Mouse (Mus musculus) MEL (cell line): ENCODE measurements around the gene Pip4k2a. TPM values are rescaled to one million over a fixed set of nuclear protein-coding genes. Genes with fewer than 3 reads are reported as not detected.

Experiments
- DNase-seq: peaks from one replicate; pipeline ENCODE4 v3.0.0; 2011; ENCODE audit warnings: low read depth, low spot score
- H3K27ac ChIP-seq: 2 replicates; pipeline ENCODE4 v1.5.1; 2012; ENCODE audit warnings: low read depth, mild to moderate bottlenecking, control low read depth, low read length, moderate library complexity; ENCODE audit not compliant: control insufficient read depth
- H3K27me3 ChIP-seq, 2 experiments: fragments of 150-350 bp in 1 of 2; sonication (generic) in 1 of 2; 2 replicates each; pipeline ENCODE4 v1.6.1; 2012; ENCODE audit warnings: low read length in 2 of 2, mild to moderate bottlenecking in 2 of 2, improper control_type of control experiment in 1 of 2, moderate library complexity in 1 of 2; ENCODE audit not compliant: insufficient read depth in 2 of 2, control insufficient read depth in 1 of 2
- H3K36me3 ChIP-seq, 2 experiments: 2 replicates each; pipeline ENCODE4 v1.6.1; 2012 to 2014; ENCODE audit warnings: low read length in 2 of 2, improper control_type of control experiment in 1 of 2, inconsistent platforms in 1 of 2, mild to moderate bottlenecking in 1 of 2; ENCODE audit not compliant: insufficient read depth in 2 of 2, control insufficient read depth in 1 of 2
- H3K4me1 ChIP-seq, 2 experiments: fragments of 150-350 bp in 1 of 2; sonication (generic) in 1 of 2; 2 replicates each; pipeline ENCODE4 v1.6.1; 2012; ENCODE audit warnings: low read length in 2 of 2, improper control_type of control experiment in 1 of 2, mild to moderate bottlenecking in 1 of 2; ENCODE audit not compliant: insufficient read depth in 2 of 2, control insufficient read depth in 1 of 2
- H3K4me3 ChIP-seq, 2 experiments: fragments of 150-350 bp in 1 of 2; sonication (generic) in 1 of 2; 2 replicates each; pipeline ENCODE4 v1.5.1; 2012; ENCODE audit warnings: low read depth in 2 of 2, low read length in 2 of 2, mild to moderate bottlenecking in 2 of 2, moderate library complexity in 2 of 2, control low read depth in 1 of 2, improper control_type of control experiment in 1 of 2; ENCODE audit not compliant: control insufficient read depth in 1 of 2, insufficient read depth in 1 of 2
- H3K79me2 ChIP-seq: 2 replicates; pipeline ENCODE4 v1.6.1; 2012; ENCODE audit warnings: mild to moderate bottlenecking, low read length, moderate library complexity; ENCODE audit not compliant: control insufficient read depth, poor library complexity, insufficient read depth
- H3K9ac ChIP-seq: 2 replicates; pipeline ENCODE4 v1.6.1; 2012; ENCODE audit warnings: low read depth, mild to moderate bottlenecking, control low read depth, low read length, moderate library complexity; ENCODE audit not compliant: control insufficient read depth, poor library complexity, severe bottlenecking
- H3K9me3 ChIP-seq: fragments of 150-350 bp; sonication (generic); replicated peaks from 2 replicates; pipeline ENCODE4 v1.6.1; 2012; ENCODE audit warnings: mild to moderate bottlenecking, low read length, improper control_type of control experiment, moderate library complexity; ENCODE audit not compliant: insufficient read depth
- BHLHE40 ChIP-seq: IDR thresholded peaks from 2 replicates; pipeline ENCODE4 v1.6.1; 2012; ENCODE audit warnings: low read depth, mild to moderate bottlenecking, inconsistent platforms, low read length, improper control_type of control experiment, borderline replicate concordance
- CHD1 ChIP-seq: IDR thresholded peaks from 2 replicates; pipeline ENCODE4 v1.6.1; 2012; ENCODE audit warnings: low read depth, mild to moderate bottlenecking, inconsistent platforms, low read length, improper control_type of control experiment
- CTCF ChIP-seq, 3 experiments: IDR thresholded peaks in 2 of 3; conservative IDR thresholded peaks in 1 of 3; 2 replicates each; pipeline ENCODE4 v1.5.1; 2011 to 2012; ENCODE audit warnings: low read length in 3 of 3, low read depth in 2 of 3, mild to moderate bottlenecking in 2 of 3, improper control_type of control experiment in 1 of 3, inconsistent platforms in 1 of 3, mixed read lengths in 1 of 3, moderate library complexity in 1 of 3; ENCODE audit not compliant: control insufficient read depth in 1 of 3, insufficient read depth in 1 of 3, poor library complexity in 1 of 3, severe bottlenecking in 1 of 3
- ELF1 ChIP-seq: IDR thresholded peaks from 2 replicates; pipeline ENCODE4 v1.6.1; 2014; ENCODE audit warnings: low read depth, mild to moderate bottlenecking, inconsistent platforms, low read length, improper control_type of control experiment, moderate library complexity
- EP300 ChIP-seq, 2 experiments: IDR thresholded peaks; 2 replicates each; pipeline ENCODE4 v1.6.1; 2011; ENCODE audit warnings: improper control_type of control experiment in 2 of 2, low read length in 2 of 2, low read depth in 1 of 2, mild to moderate bottlenecking in 1 of 2
- ETS1 ChIP-seq: IDR thresholded peaks from 2 replicates; pipeline ENCODE4 v1.6.1; 2012; ENCODE audit warnings: low read depth, mild to moderate bottlenecking, inconsistent platforms, low read length, improper control_type of control experiment, moderate library complexity
- GABPA ChIP-seq: IDR thresholded peaks from 2 replicates; pipeline ENCODE4 v1.6.1; 2012; ENCODE audit warnings: low read depth, mild to moderate bottlenecking, inconsistent platforms, low read length, improper control_type of control experiment, moderate library complexity
- HCFC1 ChIP-seq: IDR thresholded peaks from 2 replicates; pipeline ENCODE4 v1.6.1; 2012; ENCODE audit warnings: low read depth, mild to moderate bottlenecking, inconsistent platforms, low read length, improper control_type of control experiment, moderate library complexity
- KAT2A ChIP-seq: conservative IDR thresholded peaks from 2 replicates; pipeline ENCODE4 v1.6.1; 2012; ENCODE audit warnings: low read depth, low read length, improper control_type of control experiment, inconsistent platforms
- MAZ ChIP-seq: IDR thresholded peaks from 2 replicates; pipeline ENCODE4 v1.6.1; 2012; ENCODE audit warnings: low read depth, mild to moderate bottlenecking, inconsistent platforms, low read length, improper control_type of control experiment
- MEF2A ChIP-seq: IDR thresholded peaks from 2 replicates; pipeline ENCODE4 v1.6.1; 2014; ENCODE audit warnings: low read depth, mild to moderate bottlenecking, inconsistent platforms, low read length, improper control_type of control experiment; ENCODE audit not compliant: poor library complexity, insufficient replicate concordance, severe bottlenecking; ENCODE audit errors: extremely low read depth
- MYB ChIP-seq: IDR thresholded peaks from 2 replicates; pipeline ENCODE4 v1.6.1; 2011; ENCODE audit warnings: mild to moderate bottlenecking, low read depth, low read length, improper control_type of control experiment
- NELFE ChIP-seq: IDR thresholded peaks from 2 replicates; pipeline ENCODE4 v1.6.1; 2011; ENCODE audit warnings: low read depth, low read length, improper control_type of control experiment
- NRF1 ChIP-seq: IDR thresholded peaks from 2 replicates; pipeline ENCODE4 v1.6.1; 2014; ENCODE audit warnings: low read depth, mild to moderate bottlenecking, inconsistent platforms, low read length, improper control_type of control experiment, moderate library complexity; ENCODE audit not compliant: poor library complexity, insufficient read depth, severe bottlenecking
- POLR2AphosphoS2 ChIP-seq: IDR thresholded peaks from 2 replicates; pipeline ENCODE4 v1.6.1; 2011; ENCODE audit warnings: low read length, improper control_type of control experiment
- POLR2AphosphoS5 ChIP-seq: IDR thresholded peaks from 2 replicates; pipeline ENCODE4 v1.6.1; 2012; ENCODE audit warnings: low read depth, borderline replicate concordance, mild to moderate bottlenecking, inconsistent platforms, low read length, moderate library complexity, mixed read lengths
- RAD21 ChIP-seq: IDR thresholded peaks from 2 replicates; pipeline ENCODE4 v1.6.1; 2011; ENCODE audit warnings: mild to moderate bottlenecking, low read depth, low read length, improper control_type of control experiment
- RCOR1 ChIP-seq: IDR thresholded peaks from 2 replicates; pipeline ENCODE4 v1.6.1; 2012; ENCODE audit warnings: low read depth, mild to moderate bottlenecking, inconsistent platforms, low read length, improper control_type of control experiment
- SMC3 ChIP-seq: IDR thresholded peaks from 2 replicates; pipeline ENCODE4 v1.6.1; 2011; ENCODE audit warnings: low read depth, low read length, improper control_type of control experiment
- UBTF ChIP-seq: IDR thresholded peaks from 2 replicates; pipeline ENCODE4 v1.6.1; 2012; ENCODE audit warnings: low read depth, mild to moderate bottlenecking, inconsistent platforms, low read length, improper control_type of control experiment, moderate library complexity, borderline replicate concordance; ENCODE audit not compliant: insufficient read depth
- ZC3H11A ChIP-seq: IDR thresholded peaks from 2 replicates; pipeline ENCODE4 v1.6.1; 2012; ENCODE audit warnings: low read depth, mild to moderate bottlenecking, inconsistent platforms, low read length, improper control_type of control experiment
- ZKSCAN1 ChIP-seq: IDR thresholded peaks from 2 replicates; pipeline ENCODE4 v1.6.1; 2012; ENCODE audit warnings: low read depth, mild to moderate bottlenecking, inconsistent platforms, low read length, improper control_type of control experiment, moderate library complexity
- ZMIZ1 ChIP-seq: IDR thresholded peaks from 2 replicates; pipeline ENCODE4 v1.6.1; 2012; ENCODE audit warnings: low read depth, mild to moderate bottlenecking, inconsistent platforms, low read length, improper control_type of control experiment, moderate library complexity
- ZNF384 ChIP-seq: IDR thresholded peaks from 2 replicates; pipeline ENCODE4 v1.6.1; 2012; ENCODE audit warnings: low read depth, mild to moderate bottlenecking, inconsistent platforms, low read length, improper control_type of control experiment
- polyA plus RNA-seq, 2 experiments: library from polyadenylated mRNA; stranded (reverse) in 1 of 2; unstranded in 1 of 2; fragments of >175 nt in 1 of 2; fragments of >200 nt in 1 of 2; gene quantifications; 2 replicates each; pipeline versions ENCODE4 v1.2.1 to v1.2.4; 2012; ENCODE audit warnings: low replicate concordance in 2 of 2, low read depth in 1 of 2; ENCODE audit not compliant: insufficient read length in 2 of 2, insufficient read depth in 1 of 2, missing spikeins in 1 of 2
- total RNA-seq: library from RNA; depleted of rRNA; stranded (reverse); fragments of 300-350 nt; gene quantifications from 2 replicates; pipeline ENCODE4 v1.2.3, GENCODE M21; 2012

Gene Pip4k2a
- total and polyA plus RNA-seq, 3 experiments, result 7.9 to 48.5 TPM; not detected in 1

DNA sequence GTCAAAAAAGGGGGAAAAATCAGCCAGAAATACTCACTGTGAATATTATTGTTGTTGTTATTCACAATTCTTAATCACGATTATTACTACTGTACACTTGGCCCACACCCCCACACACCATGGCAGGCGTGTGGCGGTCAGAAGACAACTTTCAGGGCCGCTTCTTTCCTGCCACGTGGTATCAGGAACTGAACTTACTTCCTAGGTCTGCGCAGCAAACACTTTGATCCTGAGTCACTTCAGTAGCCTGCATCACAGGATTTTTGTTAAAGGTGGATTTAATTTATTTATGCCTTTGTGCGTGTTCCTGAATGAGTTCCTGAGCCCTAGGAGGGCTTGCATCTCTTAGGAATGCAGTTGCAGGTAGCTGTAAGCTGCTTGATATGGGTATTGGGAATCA, 49.2 kb downstream of the Pip4k2a start:
- Histone ChIP-seq H3K36me3 (peaks cover 0 to 55% of the 10 kb centered on the region in 2 experiments; a peak in 2 of 4 replicates), H3K9ac (no peak overlapping the region), H3K9me3 (no peaks in the 10 kb centered on the region), H3K79me2 (peaks cover 26% of the 10 kb centered on the region), H3K4me1 (peaks cover 47 to 53% of the 10 kb centered on the region in 2 experiments), H3K4me3 (no peak overlapping the region), H3K27me3 (no peaks in the 10 kb centered on the region), H3K27ac (peak overlapping the region; percentile 23)
- TF ChIP-seq CTCF (IDR thresholded peaks at IDR 0.05 in 2 of 3, conservative IDR thresholded peaks at IDR 0.05 in 1 of 3; ENCODE audit: control insufficient read depth in 1 of 3, insufficient read depth in 1 of 3, low read depth in 2 of 3, low read length in 3 of 3, poor library complexity in 1 of 3, severe bottlenecking in 1 of 3) (no peak), ZKSCAN1 (no peak), MYB (no peak), RAD21 (no peak), ETS1 (no peak), NELFE (no peak), ZC3H11A (no peak), HCFC1 (no peak), NRF1 (no peak), ZMIZ1 (no peak), MEF2A (no peak), KAT2A (no peak), EP300 (IDR thresholded peaks at IDR 0.05; ENCODE audit: low read depth in 1 of 2, low read length in 2 of 2) (no peak), ZNF384 (no peak), GABPA (no peak), SMC3 (no peak)
- DNase-seq, result no peak

DNA sequence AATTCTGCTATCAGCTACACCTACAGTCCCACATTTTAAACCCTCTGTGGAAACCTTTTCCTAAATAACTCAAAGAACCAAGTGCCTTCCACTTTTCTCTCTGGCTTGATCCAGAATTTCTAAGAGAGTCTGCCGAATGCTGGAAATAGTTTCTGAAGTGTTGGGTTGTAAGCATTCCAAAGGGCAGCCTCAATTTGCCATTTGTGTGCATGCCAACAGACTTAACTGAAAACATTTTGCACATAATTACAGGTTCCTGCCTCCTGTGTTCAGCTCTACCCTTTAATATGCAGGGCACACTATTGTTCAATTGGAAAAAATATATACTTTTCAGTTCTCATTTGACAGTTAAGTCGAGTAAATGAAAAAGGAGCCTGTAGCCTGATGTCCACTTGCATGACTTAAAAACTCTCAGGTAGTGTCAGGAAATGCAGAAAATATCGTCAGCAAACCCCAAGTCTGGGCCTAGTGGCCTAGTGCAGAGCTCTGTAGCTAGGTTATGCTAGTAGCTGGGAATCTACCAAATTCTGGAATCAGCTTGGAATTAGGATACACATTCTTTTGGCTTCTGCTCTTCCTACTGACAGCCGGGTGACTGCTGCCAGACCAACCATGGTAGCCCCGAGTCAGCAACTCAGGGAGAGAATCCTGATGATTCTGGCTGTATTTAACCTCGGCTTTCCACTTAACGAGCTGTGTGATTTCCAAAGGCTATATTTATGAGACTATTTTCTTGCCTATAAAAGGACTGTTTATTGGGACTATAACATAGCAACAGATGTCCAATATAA, 50.1 kb downstream of the Pip4k2a start:
- DNase-seq, result no peak
- no peak overlapping the region for H3K9ac ChIP-seq
- no peak overlapping the region for H3K4me3 ChIP-seq
- TF ChIP-seq RCOR1, result no peak
- TF ChIP-seq CTCF (IDR thresholded peaks at IDR 0.05 in 2 of 3, conservative IDR thresholded peaks at IDR 0.05 in 1 of 3; ENCODE audit: control insufficient read depth in 1 of 3, insufficient read depth in 1 of 3, low read depth in 2 of 3, low read length in 3 of 3, poor library complexity in 1 of 3, severe bottlenecking in 1 of 3), result no peak
- TF ChIP-seq ELF1, result no peak
- no peak for TF ChIP-seq MYB
- TF ChIP-seq SMC3, result no peak
- TF ChIP-seq EP300 (IDR thresholded peaks at IDR 0.05; ENCODE audit: low read depth in 1 of 2, low read length in 2 of 2), result no peak
- no peak for TF ChIP-seq UBTF
- TF ChIP-seq MAZ, result no peak
- no peak for TF ChIP-seq CHD1
- no peak for TF ChIP-seq BHLHE40
- no peak for TF ChIP-seq KAT2A
- TF ChIP-seq POLR2AphosphoS2, result no peak
- no peak for TF ChIP-seq POLR2AphosphoS5
- H3K36me3 ChIP-seq, result peaks cover 0 to 55% of the 10 kb centered on the region in 2 experiments; a peak in 2 of 4 replicates
- H3K9me3 ChIP-seq, result no peaks in the 10 kb centered on the region
- H3K27me3 ChIP-seq, result no peaks in the 10 kb centered on the region
- peaks cover 48 to 49% of the 10 kb centered on the region in 2 experiments for H3K4me1 ChIP-seq
- no peak overlapping the region for H3K27ac ChIP-seq
- H3K79me2 ChIP-seq, result peaks cover 25% of the 10 kb centered on the region
